Mouse (Mus musculus) telencephalon, adult 2 months (tissue): Measurements from ENCODE around the gene Tmem50b.
A peak's percentile ranks its signal among the peaks of the same experiment; 100 is the strongest.

Experiments used
- DNase-seq: peaks from one replicate; pipeline ENCODE4 v3.0.0-alpha.2; 2011; ENCODE audit warnings: low read depth, low spot score

The Tmem50b gene

DNA sequence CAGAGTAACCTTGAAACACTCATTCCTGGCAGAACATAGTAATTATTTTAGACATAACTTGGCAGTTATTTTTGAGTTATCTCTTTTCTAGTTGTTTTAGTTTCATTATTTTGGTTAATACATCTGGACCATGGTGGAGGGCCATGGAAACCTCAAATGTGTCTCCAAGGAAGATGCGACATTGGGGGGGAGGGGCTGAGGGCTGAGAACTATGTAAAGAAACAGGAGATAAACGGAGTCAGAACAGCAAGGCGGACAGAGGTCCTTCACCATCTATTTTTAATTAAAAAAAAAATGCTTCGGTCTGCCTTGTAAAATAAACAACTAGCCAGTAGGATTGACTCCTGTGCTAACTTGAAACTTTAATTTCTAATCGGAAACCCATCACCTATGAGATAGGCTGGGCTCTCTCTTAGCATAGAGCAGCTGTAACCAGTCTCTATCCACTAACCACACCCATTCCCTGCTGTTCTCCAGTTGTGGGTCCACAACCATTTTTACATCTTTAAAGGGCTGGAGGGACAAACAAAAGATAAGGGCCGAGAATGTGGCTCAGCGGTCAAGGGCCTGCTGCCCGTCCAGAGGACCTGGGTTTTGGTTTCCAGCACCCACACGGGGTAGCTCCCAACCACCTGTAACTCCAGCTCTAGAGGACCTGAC is 32.2 kb downstream of the Tmem50b start:
- no peak for DNase-seq

- DNase-seq = no peak
These were observed 32.9 kb downstream of the Tmem50b start for GRCm38 (mm10) chr16:91564580-91565291.

- no peak for DNase-seq
These were observed 35.8 kb downstream of the Tmem50b start for GRCm38 (mm10) chr16:91561541-91562457.

DNA sequence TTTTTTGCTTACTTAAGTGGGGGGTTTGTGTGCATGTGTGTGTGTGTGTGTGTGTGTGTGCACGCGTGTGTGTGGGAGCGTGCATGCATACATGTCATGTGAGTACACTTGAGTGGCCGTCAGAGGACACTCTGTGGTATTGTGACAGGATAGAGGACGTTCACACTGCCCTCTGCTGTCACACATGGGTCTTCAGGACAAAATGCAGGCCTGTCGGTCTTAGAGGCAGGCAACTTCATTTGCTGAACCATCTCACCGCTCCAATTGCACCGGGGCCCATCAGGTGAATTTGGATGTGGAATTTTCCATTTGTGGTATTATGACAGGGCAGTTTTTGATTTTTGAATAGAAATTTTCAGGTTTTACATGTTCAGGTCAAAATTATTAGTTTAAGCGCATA is 36.5 kb downstream of the Tmem50b start:
- DNase-seq = no peak

- DNase-seq = no peak
These were observed 39.9 kb downstream of the Tmem50b start for GRCm38 (mm10) chr16:91557693-91558092.

GRCm38 (mm10) chr16:91557214-91557613 is 40.4 kb downstream of the Tmem50b start:
- DNase-seq = no peak

DNA sequence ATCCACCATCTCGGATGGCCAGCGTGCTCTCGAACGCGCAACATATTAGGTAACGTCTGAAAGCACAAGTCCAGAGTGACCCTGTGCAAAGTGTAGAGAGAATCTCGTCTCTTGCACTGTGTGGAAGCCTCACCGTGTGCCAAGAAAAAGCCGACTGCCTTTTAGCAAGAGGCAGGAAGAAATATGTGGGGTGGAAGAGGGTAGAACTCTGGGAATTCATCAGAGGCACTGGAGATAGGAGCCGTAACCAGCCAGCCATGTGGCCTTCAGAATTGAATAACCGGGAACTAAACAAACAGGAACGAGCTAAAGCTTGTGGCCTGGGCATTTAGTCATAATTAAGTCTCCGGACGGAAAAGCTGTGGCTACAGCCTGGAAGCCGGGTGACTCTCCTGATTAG is 40.9 kb downstream of the Tmem50b start:
- DNase-seq = no peak

DNA sequence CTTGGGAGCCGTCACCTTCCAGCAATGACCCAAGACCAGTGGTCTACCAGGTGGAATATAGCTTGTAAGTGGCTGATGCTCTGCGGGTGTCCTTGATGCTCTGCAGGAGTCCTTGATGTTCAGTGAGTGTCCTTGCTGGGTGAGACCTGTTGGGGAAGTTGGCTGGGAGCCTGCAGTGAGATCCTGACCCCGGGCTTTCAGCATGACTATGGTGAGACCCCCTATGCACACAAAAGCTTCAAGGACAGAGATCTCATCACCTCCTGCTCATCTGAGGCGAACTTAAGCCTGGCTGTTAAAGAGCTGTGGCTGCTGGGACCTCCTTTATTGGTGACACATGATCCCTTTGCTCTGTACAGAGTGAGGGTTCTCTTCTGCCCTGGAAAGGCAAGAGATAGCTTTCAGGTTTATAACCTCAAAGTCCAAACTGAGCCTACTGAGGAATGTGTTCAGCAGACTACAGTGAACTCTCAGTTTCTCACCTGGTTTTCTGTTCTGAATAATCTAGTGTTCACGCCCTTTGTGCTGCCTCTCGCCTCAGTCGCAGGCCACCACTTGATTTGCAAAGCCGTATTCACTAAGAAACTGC is 42.5 kb downstream of the Tmem50b start:
- DNase-seq = no peak

- DNase-seq = no peak
These were observed 44.0 kb downstream of the Tmem50b start for GRCm38 (mm10) chr16:91553625-91554024.

GRCm38 (mm10) chr16:91552072-91552471 is 45.5 kb downstream of the Tmem50b start:
- no peak for DNase-seq

GRCm38 (mm10) chr16:91551081-91551524 is 46.5 kb downstream of the Tmem50b start:
- DNase-seq = no peak

- DNase-seq = no peak
These were observed 48.0 kb downstream of the Tmem50b start for GRCm38 (mm10) chr16:91549616-91550015.

GRCm38 (mm10) chr16:91548996-91549395 is 48.6 kb downstream of the Tmem50b start:
- no peak for DNase-seq

DNA sequence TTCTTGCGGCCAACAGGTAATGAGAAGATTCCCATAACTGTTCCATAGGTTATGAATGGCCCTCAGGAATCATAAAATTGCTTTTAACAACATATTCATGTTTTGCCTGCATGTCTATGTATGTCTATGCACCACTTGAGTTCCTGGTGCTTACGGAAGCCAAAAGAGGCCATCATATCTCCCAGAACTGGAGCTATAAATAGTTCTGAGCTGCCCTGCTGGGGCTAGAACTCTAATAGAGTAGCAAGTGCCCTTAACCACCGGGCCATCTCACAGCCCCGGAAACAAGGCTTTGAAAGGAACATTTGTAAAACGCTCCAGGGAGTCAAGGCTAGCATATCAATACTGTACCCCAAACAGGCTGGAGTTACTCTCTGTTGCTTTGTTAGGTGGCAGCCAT is 49.0 kb downstream of the Tmem50b start:
- DNase-seq = no peak

DNA sequence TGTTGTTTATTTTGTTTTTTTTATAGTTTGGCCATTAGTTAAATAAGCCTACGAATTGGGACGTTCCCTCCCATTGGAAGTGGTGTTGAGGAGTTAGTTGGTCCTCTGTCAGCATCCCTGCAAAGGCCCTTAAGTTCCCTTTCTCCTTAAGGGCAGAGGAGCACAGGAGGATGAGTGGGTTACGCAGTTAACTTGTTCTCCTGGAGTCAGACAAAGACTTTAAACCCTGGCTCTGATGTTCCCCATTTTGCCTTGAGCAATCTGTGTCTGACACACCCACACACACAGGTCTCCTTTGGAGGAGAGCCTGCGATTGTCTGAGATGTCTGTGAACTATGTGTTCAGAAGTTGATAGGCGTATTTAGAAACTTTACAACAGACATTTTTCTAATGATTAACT is 49.6 kb downstream of the Tmem50b start:
- DNase-seq = no peak

- DNase-seq = no peak
These were observed 50.5 kb downstream of the Tmem50b start, which contains the start of gene Ifngr2 for GRCm38 (mm10) chr16:91546836-91547741. Gene Ifngr2 (plus strand): TSS chr16:91547072.

DNA sequence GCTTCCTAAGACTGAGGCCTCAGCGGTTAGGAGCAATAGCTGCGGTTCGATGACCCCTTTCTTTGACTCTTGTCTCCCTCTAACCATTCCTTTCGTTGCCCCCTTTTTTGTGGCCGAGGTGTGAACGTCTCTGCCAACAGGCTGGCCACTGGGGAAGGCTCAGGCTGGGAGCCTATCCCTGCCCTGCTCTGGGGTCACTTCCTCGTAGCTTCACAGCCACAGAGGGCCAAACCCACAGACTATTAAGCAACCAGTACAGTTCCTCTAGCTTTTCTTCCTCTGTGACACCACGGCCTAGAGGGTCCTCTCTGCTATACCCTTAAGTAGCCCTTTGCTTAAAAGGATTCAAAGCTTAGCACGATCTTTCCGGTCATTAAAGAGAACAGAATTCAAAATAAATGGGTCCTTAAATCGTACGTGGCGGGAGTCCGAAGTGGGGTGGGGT is 51.2 kb downstream of the Tmem50b start:
- no peak for DNase-seq

DNA sequence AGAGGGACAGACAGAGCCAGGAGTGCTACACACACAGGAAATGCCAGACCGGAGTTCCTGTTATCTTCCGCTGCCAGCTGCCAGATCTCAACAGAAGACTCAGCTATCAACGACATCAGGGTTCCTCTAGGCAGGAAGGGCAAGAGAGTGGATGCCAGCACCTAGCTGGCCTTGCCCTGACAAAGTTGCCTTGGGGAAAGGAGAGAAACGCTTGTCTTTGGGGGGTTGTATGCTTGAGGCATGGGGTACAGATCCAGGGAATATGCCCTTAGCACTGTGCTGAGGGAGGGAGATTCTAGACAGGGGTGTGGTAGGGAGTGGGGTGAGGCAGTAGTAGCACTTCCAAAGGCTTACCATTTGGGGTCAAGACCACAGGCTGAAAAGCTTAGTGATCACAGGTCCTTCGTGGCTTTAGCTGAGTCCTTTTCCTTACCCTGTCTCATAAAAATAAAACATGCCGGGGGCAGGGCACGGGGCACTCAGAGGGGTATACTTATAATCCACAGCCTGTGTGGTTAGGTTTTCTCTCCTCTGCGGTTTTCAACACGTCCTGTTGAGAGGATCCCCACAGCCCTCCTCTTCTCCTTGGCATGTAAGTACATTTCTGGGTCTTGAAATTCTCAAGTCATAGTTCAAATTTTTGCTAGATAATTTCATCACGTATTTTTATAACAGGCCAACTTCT is 51.9 kb downstream of the Tmem50b start:
- DNase-seq = no peak

- DNase-seq = no peak
These were observed 54.0 kb downstream of the Tmem50b start for GRCm38 (mm10) chr16:91543619-91544018.

GRCm38 (mm10) chr16:91541573-91542081 is 56.0 kb downstream of the Tmem50b start:
- peak; percentile 70 for DNase-seq
